Mouse (Mus musculus) limb, embryonic 13.5 days (tissue): Measurements from ENCODE around the gene Mcrip2. TPM values are rescaled to one million over a fixed set of nuclear protein-coding genes. Genes with fewer than 3 reads are reported as not detected.

Source experiments
- ATAC-seq: fragments of 200-750 bp; cut with Nextera tagmentation; 2 replicates; pipeline ENCODE4 v1.8.0; 2017; ENCODE audit warnings: low read depth, moderate number of reproducible peaks, moderate TSS enrichment; ENCODE audit not compliant: low FRiP score
- H3K27ac ChIP-seq: fragments of 300-500 bp; sonication (generic); 2 replicates; pipeline ENCODE4 v1.5.1; 2015; ENCODE audit warnings: inconsistent platforms, mild to moderate bottlenecking, moderate library complexity
- H3K27me3 ChIP-seq: fragments of 300-500 bp; sonication (generic); 2 replicates; pipeline ENCODE4 v1.6.1; 2015; ENCODE audit warnings: mild to moderate bottlenecking, inconsistent platforms
- H3K36me3 ChIP-seq: fragments of 300-500 bp; sonication (generic); 2 replicates; pipeline ENCODE4 v1.6.1; 2015; ENCODE audit warnings: inconsistent platforms, mild to moderate bottlenecking, moderate library complexity
- H3K4me1 ChIP-seq: fragments of 300-500 bp; sonication (generic); 2 replicates; pipeline ENCODE4 v1.6.1; 2015; ENCODE audit warnings: inconsistent platforms
- H3K4me2 ChIP-seq: fragments of 300-500 bp; sonication (generic); replicated peaks from 2 replicates; pipeline ENCODE4 v1.6.1; 2015; ENCODE audit warnings: inconsistent platforms, mild to moderate bottlenecking, moderate library complexity
- H3K4me3 ChIP-seq: fragments of 300-500 bp; sonication (generic); 2 replicates; pipeline ENCODE4 v1.5.1; 2015; ENCODE audit warnings: moderate library complexity, mild to moderate bottlenecking, inconsistent platforms
- H3K9ac ChIP-seq: fragments of 300-500 bp; sonication (generic); 2 replicates; pipeline ENCODE4 v1.6.1; 2015; ENCODE audit warnings: mild to moderate bottlenecking, inconsistent platforms
- H3K9me3 ChIP-seq: fragments of 300-500 bp; sonication (generic); 2 replicates; pipeline ENCODE4 v1.6.1; 2016; ENCODE audit warnings: inconsistent platforms
- WGBS: fragments of 180-500 bp; shearing (Covaris S2); methylation state at CpG from one replicate; pipeline ENCODE4 v1.1.7; 2015; 5-methylcytosine and 5-hydroxymethylcytosine counted together
- polyA plus RNA-seq: library from polyadenylated mRNA; unstranded; fragments of >200 nt; fragmentation: Nextera tagmentation; extraction: Ambion mirVana; gene quantifications from 2 replicates; pipeline ENCODE4 v1.2.1, GENCODE M21; 2015

Gene Mcrip2
- polyA plus RNA-seq, 1 experiment from 2014 or later: 12.2 TPM

- ATAC-seq: peak; percentile 41
- WGBS: under 1% methylated on average over 32 of the region's 32 CpGs
- peaks cover 67% of the 10 kb centered on the region for H3K4me1 ChIP-seq
Observed at GRCm38 (mm10) chr17:25828712-25829557, 39.6 kb downstream of the Mcrip2 start, which contains the start of gene Jmjd8. TSS of gene Jmjd8 (plus strand) at chr17:25828867.

GRCm38 (mm10) chr17:25828223-25828594, 40.4 kb downstream of the Mcrip2 start:
- H3K9ac ChIP-seq: peak overlapping the region; percentile 81
- peaks cover 64% of the 10 kb centered on the region for H3K4me1 ChIP-seq

More at GRCm38 (mm10) chr17:25828712-25829557, 39.6 kb downstream of the Mcrip2 start, which contains the start of gene Jmjd8:
- peak within 1 kb of the TSS; percentile 88 for H3K4me3 ChIP-seq
- peak within 1 kb of the TSS; percentile 88 for H3K27ac ChIP-seq
- H3K4me2 ChIP-seq: peak within 1 kb of the TSS; percentile 84
- peak within 1 kb of the TSS; percentile 81 for H3K9ac ChIP-seq
- peaks cover 45% of the 10 kb centered on the region for H3K36me3 ChIP-seq
- no peaks in the 10 kb centered on the region for H3K27me3 ChIP-seq
- no peaks in the 10 kb centered on the region for H3K9me3 ChIP-seq

GRCm38 (mm10) chr17:25827546-25828222, 40.9 kb downstream of the Mcrip2 start:
- peaks cover 45% of the 10 kb centered on the region for H3K36me3 ChIP-seq
- H3K27ac ChIP-seq: no peak overlapping the region
- no peaks in the 10 kb centered on the region for H3K9me3 ChIP-seq
- peaks cover 67% of the 10 kb centered on the region for H3K4me1 ChIP-seq
- 0 out of 2 replicates have a peak, but pooled peaks cover under 1% of the 10 kb centered on the region for H3K27me3 ChIP-seq
- no peak for ATAC-seq
- 89% methylated on average over 22 of the region's 22 CpGs for WGBS
- peak overlapping the region; percentile 31 for H3K9ac ChIP-seq
- 0 out of 2 replicates have a peak overlapping the region, but pooled peaks have one; percentile 88 for H3K4me3 ChIP-seq
- H3K4me2 ChIP-seq: peak overlapping the region; percentile 84; the same call in 1 of the 2 replicates

More at GRCm38 (mm10) chr17:25828223-25828594, 40.4 kb downstream of the Mcrip2 start:
- no peak for ATAC-seq
- peak overlapping the region; percentile 88 for H3K4me3 ChIP-seq
- H3K27ac ChIP-seq: peak overlapping the region; percentile 88; the same call in 1 of the 2 replicates
- WGBS: 82% methylated on average over 8 of the region's 8 CpGs
- no peaks in the 10 kb centered on the region for H3K27me3 ChIP-seq
- H3K4me2 ChIP-seq: peak overlapping the region; percentile 84
- no peaks in the 10 kb centered on the region for H3K9me3 ChIP-seq
- H3K36me3 ChIP-seq: peaks cover 45% of the 10 kb centered on the region

GRCm38 (mm10) chr17:25827011-25827410, 41.6 kb downstream of the Mcrip2 start:
- Histone ChIP-seq H3K4me2 (0 out of 2 replicates have a peak overlapping the region, but pooled peaks have one; percentile 1), H3K4me3 (no peak overlapping the region), H3K27me3 (peaks cover 7% of the 10 kb centered on the region), H3K27ac (no peak overlapping the region), H3K4me1 (peaks cover 65% of the 10 kb centered on the region), H3K9ac (no peak overlapping the region; the same call in 1 of the 2 replicates), H3K36me3 (peaks cover 45% of the 10 kb centered on the region), H3K9me3 (no peaks in the 10 kb centered on the region)
- ATAC-seq: no peak
- 96% methylated on average over 13 of the region's 13 CpGs for WGBS

- Histone ChIP-seq H3K27me3 (peaks cover 15% of the 10 kb centered on the region), H3K4me2 (no peak overlapping the region), H3K4me1 (peaks cover 56% of the 10 kb centered on the region), H3K4me3 (no peak overlapping the region), H3K27ac (no peak overlapping the region), H3K9me3 (no peaks in the 10 kb centered on the region), H3K9ac (no peak overlapping the region), H3K36me3 (peaks cover 37% of the 10 kb centered on the region)
- no peak for ATAC-seq
- WGBS: 96% methylated on average over 27 of the region's 27 CpGs
Observed at GRCm38 (mm10) chr17:25825984-25826570, 42.5 kb downstream of the Mcrip2 start.

- Histone ChIP-seq H3K27ac (no peak overlapping the region), H3K4me1 (peaks cover 48% of the 10 kb centered on the region), H3K36me3 (peaks cover 29% of the 10 kb centered on the region), H3K9ac (no peak overlapping the region), H3K4me2 (peak overlapping the region; percentile 97), H3K27me3 (peaks cover 22% of the 10 kb centered on the region), H3K4me3 (no peak overlapping the region), H3K9me3 (no peaks in the 10 kb centered on the region)
- ATAC-seq: no peak
- 88% methylated on average over 6 of the region's 6 CpGs for WGBS
Observed at GRCm38 (mm10) chr17:25825311-25825710, 43.3 kb downstream of the Mcrip2 start.

GRCm38 (mm10) chr17:25824362-25825142, 44.0 kb downstream of the Mcrip2 start:
- H3K27ac ChIP-seq: no peak overlapping the region
- H3K4me1 ChIP-seq: peaks cover 41% of the 10 kb centered on the region
- H3K4me3 ChIP-seq: peak overlapping the region; percentile 67
- H3K36me3 ChIP-seq: peaks cover 24% of the 10 kb centered on the region
- no peaks in the 10 kb centered on the region for H3K9me3 ChIP-seq
- H3K27me3 ChIP-seq: peaks cover 30% of the 10 kb centered on the region
- WGBS: 72% methylated on average over 17 of the region's 17 CpGs
- peak overlapping the region; percentile 77 for H3K9ac ChIP-seq
- H3K4me2 ChIP-seq: peak overlapping the region; percentile 97
- no peak for ATAC-seq

GRCm38 (mm10) chr17:25823452-25823851, 45.1 kb downstream of the Mcrip2 start, which contains the start of gene Wdr24:
TSS of gene Wdr24 (plus strand) at chr17:25823627.
- under 1% methylated on average over 18 of the region's 18 CpGs for WGBS
- H3K27ac ChIP-seq: peak within 1 kb of the TSS; percentile 40; the same call in 1 of the 2 replicates

GRCm38 (mm10) chr17:25818851-25819780, 49.4 kb downstream of the Mcrip2 start:
- H3K9ac ChIP-seq: no peak overlapping the region; the same call in 1 of the 2 replicates
- peaks cover 76% of the 10 kb centered on the region for H3K27me3 ChIP-seq
- peaks cover 10% of the 10 kb centered on the region for H3K4me1 ChIP-seq
- WGBS: 6% methylated on average over 45 of the region's 46 CpGs
- H3K4me3 ChIP-seq: peak overlapping the region; percentile 8; the same call in 1 of the 2 replicates
- no peaks in the 10 kb centered on the region for H3K36me3 ChIP-seq
- H3K27ac ChIP-seq: no peak overlapping the region
- H3K9me3 ChIP-seq: no peaks in the 10 kb centered on the region
- peak overlapping the region; percentile 37 for H3K4me2 ChIP-seq
- ATAC-seq: no peak

More at GRCm38 (mm10) chr17:25823452-25823851, 45.1 kb downstream of the Mcrip2 start, which contains the start of gene Wdr24:
- H3K4me3 ChIP-seq: peak within 1 kb of the TSS; percentile 67
- peaks cover 24% of the 10 kb centered on the region for H3K36me3 ChIP-seq
- peak within 1 kb of the TSS; percentile 77 for H3K9ac ChIP-seq
- peak; percentile 78 for ATAC-seq
- peak within 1 kb of the TSS; percentile 97 for H3K4me2 ChIP-seq
- no peaks in the 10 kb centered on the region for H3K9me3 ChIP-seq
- peaks cover 41% of the 10 kb centered on the region for H3K27me3 ChIP-seq
- peaks cover 38% of the 10 kb centered on the region for H3K4me1 ChIP-seq

- Histone ChIP-seq H3K9ac (no peak overlapping the region), H3K4me1 (peaks cover 6% of the 10 kb centered on the region; the same call in 1 of the 2 replicates), H3K9me3 (no peaks in the 10 kb centered on the region), H3K27me3 (peaks cover 84% of the 10 kb centered on the region), H3K4me3 (no peak overlapping the region), H3K4me2 (no peak overlapping the region), H3K27ac (no peak overlapping the region), H3K36me3 (no peaks in the 10 kb centered on the region)
- WGBS: 75% methylated on average over 11 of the region's 11 CpGs
- no peak for ATAC-seq
Observed at GRCm38 (mm10) chr17:25817662-25818061, 50.9 kb downstream of the Mcrip2 start.
